Mouse (Mus musculus): ENCODE data around the gene Runx2. TPM values are rescaled to one million over a fixed set of nuclear protein-coding genes. Genes with fewer than 3 reads are reported as not detected.

The Runx2 gene
- total and polyA plus RNA-seq, 2 experiments from 2014 or later = 0.59 to 1.8 TPM

DNA sequence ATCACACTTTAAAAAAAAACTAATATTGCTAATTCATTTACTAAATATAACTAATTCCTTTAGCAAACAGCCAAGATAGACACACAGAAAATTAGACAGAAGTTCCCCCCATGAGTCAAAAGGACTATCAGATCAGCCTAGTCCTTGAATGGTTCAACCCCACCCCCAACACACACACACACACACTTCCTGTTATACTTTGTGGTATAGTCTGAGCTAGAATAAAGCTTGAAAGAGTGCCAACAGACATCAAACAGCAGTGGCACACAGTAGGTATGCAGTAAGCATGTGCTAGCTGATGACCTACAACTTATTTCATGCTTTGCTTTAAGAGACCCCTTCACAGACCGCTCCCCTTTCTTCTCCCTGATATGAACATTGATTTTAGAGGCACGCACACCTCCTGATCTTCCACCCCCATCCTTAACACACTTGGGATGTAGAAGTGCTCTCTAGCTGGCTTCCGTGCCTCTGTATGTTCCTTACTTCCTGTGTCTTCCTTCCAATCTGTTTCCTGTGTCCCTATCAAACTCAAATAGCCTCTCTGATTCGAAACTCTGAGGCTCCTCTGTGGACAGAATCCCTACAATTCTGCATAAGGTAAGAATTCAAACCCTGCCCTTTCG is 124.1 kb downstream of the Runx2 start:
- no peak overlapping the region for H3K4me2 ChIP-seq (ENCODE audit: low read depth, low read length, poor library complexity, severe bottlenecking)
- DNase-seq (ENCODE audit: low spot score) = no peak
- no peaks in the 10 kb centered on the region for H3K36me3 ChIP-seq (ENCODE audit: insufficient read depth, low read length)
- 87% methylated on average over 5 of the region's 5 CpGs for WGBS
- no peak for ATAC-seq (ENCODE audit: low FRiP score)
- no peaks in the 10 kb centered on the region for H3K4me1 ChIP-seq (ENCODE audit: insufficient read depth, low read length)
- no peak overlapping the region for H3K27ac ChIP-seq (ENCODE audit: low read depth, low read length)
- H3K9ac ChIP-seq (replicated peaks; ENCODE audit: low read length, poor library complexity, severe bottlenecking) = no peak overlapping the region
- no peaks in the 10 kb centered on the region for H3K9me3 ChIP-seq (ENCODE audit: low read length)
- no peak overlapping the region for H3K4me3 ChIP-seq (ENCODE audit: low read depth, low read length)
- H3K27me3 ChIP-seq (ENCODE audit: insufficient read depth, low read length) = no peaks in the 10 kb centered on the region
- no peak for TF ChIP-seq CTCF (IDR thresholded peaks at IDR 0.05)

DNA sequence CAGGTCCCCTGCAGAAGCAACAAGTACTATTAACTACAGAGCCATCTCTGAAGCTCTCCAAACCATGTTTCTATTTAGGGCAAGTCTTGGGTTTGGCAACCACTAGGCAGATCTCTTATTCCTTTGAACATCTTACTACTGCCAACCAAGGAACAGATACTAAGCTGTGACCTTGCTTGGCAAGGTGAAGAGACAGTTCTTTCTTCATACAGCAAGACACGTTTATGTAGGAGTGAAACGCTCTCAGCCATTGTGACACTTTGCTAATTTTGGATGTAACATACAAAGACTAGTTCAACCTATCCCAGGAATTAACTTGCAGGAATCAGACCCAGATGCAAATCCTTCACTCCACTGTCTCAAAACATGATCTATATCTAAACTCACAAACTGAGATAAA is 126.3 kb downstream of the Runx2 start:
- H3K4me2 ChIP-seq (ENCODE audit: low read depth, low read length, poor library complexity, severe bottlenecking) = no peak overlapping the region
- ATAC-seq (ENCODE audit: low FRiP score) (no peak), DNase-seq (ENCODE audit: low spot score) (no peak)
- H3K9me3 ChIP-seq (ENCODE audit: low read length) = no peaks in the 10 kb centered on the region
- no peak overlapping the region for H3K27ac ChIP-seq (ENCODE audit: low read depth, low read length)
- TF ChIP-seq CTCF (IDR thresholded peaks at IDR 0.05) = no peak
- H3K36me3 ChIP-seq (ENCODE audit: insufficient read depth, low read length) = no peaks in the 10 kb centered on the region
- H3K4me1 ChIP-seq (ENCODE audit: insufficient read depth, low read length) = no peaks in the 10 kb centered on the region
- no peak overlapping the region for H3K9ac ChIP-seq (replicated peaks; ENCODE audit: low read length, poor library complexity, severe bottlenecking)
- no peaks in the 10 kb centered on the region for H3K27me3 ChIP-seq (ENCODE audit: insufficient read depth, low read length)
- WGBS = 80% methylated on average over 2 of the region's 2 CpGs
- no peak overlapping the region for H3K4me3 ChIP-seq (ENCODE audit: low read depth, low read length)

DNA sequence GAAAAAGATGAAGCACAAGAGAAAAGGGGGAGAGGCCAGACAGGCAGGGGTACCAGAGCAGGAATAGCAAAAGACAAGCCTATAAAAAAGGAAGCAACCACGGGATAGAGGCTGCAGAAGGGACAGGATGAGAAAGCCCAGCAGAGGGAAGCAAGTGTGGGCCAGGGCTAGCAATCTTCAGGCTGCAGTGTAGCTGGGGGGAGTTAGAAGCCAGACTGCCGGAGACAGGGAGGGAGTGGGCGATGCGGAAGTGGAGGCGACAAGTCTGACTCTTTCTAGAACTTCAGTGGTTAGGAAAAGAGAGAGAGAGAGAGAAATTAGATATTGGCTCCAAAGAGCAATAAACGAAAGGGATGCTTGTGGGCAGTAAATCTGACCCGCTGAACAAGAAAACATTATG is 129.1 kb downstream of the Runx2 start:
- Histone ChIP-seq H3K4me3 (ENCODE audit: low read depth, low read length) (no peak overlapping the region), H3K36me3 (ENCODE audit: insufficient read depth, low read length) (no peaks in the 10 kb centered on the region), H3K27ac (ENCODE audit: low read depth, low read length) (no peak overlapping the region), H3K4me1 (ENCODE audit: insufficient read depth, low read length) (no peaks in the 10 kb centered on the region), H3K9ac (replicated peaks; ENCODE audit: low read length, poor library complexity, severe bottlenecking) (no peak overlapping the region), H3K27me3 (ENCODE audit: insufficient read depth, low read length) (no peaks in the 10 kb centered on the region), H3K9me3 (ENCODE audit: low read length) (no peaks in the 10 kb centered on the region), H3K4me2 (ENCODE audit: low read depth, low read length, poor library complexity, severe bottlenecking) (no peak overlapping the region)
- TF ChIP-seq CTCF (IDR thresholded peaks at IDR 0.05) = no peak
- DNase-seq (ENCODE audit: low spot score) = no peak
- no peak for ATAC-seq (ENCODE audit: low FRiP score)
- 39% methylated on average over 7 of the region's 7 CpGs for WGBS

DNA sequence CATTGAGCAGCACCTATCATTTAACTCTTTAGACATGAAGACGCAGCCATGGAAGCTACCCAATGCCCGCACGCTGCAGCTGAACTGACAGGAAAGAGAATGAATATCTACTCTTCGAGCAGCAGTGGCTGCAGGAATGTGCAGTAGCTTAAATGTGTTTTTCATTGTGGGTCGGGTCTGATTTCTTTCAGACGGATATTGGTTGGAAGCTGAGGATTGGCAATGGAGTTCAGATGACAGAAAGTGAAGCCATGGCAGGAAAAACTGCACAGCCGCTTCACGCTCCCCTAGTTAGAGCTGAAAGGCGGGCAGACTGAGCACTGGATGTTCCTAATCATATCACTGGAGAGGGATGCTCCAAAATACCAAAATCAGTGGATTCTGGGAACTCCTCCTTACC is 131.6 kb downstream of the Runx2 start:
- no peak overlapping the region for H3K4me3 ChIP-seq (ENCODE audit: low read depth, low read length)
- WGBS = 90% methylated on average over 9 of the region's 9 CpGs
- H3K4me2 ChIP-seq (ENCODE audit: low read depth, low read length, poor library complexity, severe bottlenecking) = no peak overlapping the region
- no peaks in the 10 kb centered on the region for H3K36me3 ChIP-seq (ENCODE audit: insufficient read depth, low read length)
- DNase-seq (ENCODE audit: low spot score) (no peak), ATAC-seq (ENCODE audit: low FRiP score) (no peak)
- H3K27ac ChIP-seq (ENCODE audit: low read depth, low read length) = no peak overlapping the region
- TF ChIP-seq CTCF (IDR thresholded peaks at IDR 0.05) = no peak
- no peaks in the 10 kb centered on the region for H3K27me3 ChIP-seq (ENCODE audit: insufficient read depth, low read length)
- no peaks in the 10 kb centered on the region for H3K9me3 ChIP-seq (ENCODE audit: low read length)
- no peaks in the 10 kb centered on the region for H3K4me1 ChIP-seq (ENCODE audit: insufficient read depth, low read length)
- H3K9ac ChIP-seq (replicated peaks; ENCODE audit: low read length, poor library complexity, severe bottlenecking) = no peak overlapping the region

DNA sequence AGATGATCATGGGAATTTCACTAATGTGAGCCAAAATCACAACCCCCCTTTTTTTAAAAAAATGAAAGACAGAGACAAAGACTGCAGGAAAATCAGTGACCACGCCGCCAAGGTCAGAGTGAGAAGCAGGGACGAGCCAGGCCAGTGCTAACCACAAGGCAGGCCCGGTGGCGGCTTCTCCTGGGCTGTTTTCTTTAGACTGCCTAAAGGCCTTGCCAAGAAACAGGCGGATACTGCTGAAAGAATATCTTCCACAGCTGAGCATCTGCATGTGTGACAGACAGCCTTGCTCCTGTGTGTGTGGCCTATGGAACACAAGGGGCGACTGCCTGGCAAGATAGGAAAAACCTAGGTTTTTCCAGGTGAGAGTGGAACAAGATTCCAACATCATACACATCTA is 136.8 kb downstream of the Runx2 start:
- H3K9ac ChIP-seq (replicated peaks; ENCODE audit: low read length, poor library complexity, severe bottlenecking) = no peak overlapping the region
- no peak overlapping the region for H3K27ac ChIP-seq (ENCODE audit: low read depth, low read length)
- H3K4me1 ChIP-seq (ENCODE audit: insufficient read depth, low read length) = no peaks in the 10 kb centered on the region
- no peaks in the 10 kb centered on the region for H3K9me3 ChIP-seq (ENCODE audit: low read length)
- no peak for ATAC-seq (ENCODE audit: low FRiP score)
- TF ChIP-seq CTCF (IDR thresholded peaks at IDR 0.05) = no peak
- H3K4me2 ChIP-seq (ENCODE audit: low read depth, low read length, poor library complexity, severe bottlenecking) = no peak overlapping the region
- no peak overlapping the region for H3K4me3 ChIP-seq (ENCODE audit: low read depth, low read length)
- peak; percentile 43 for DNase-seq (ENCODE audit: low spot score)
- H3K36me3 ChIP-seq (ENCODE audit: insufficient read depth, low read length) = no peaks in the 10 kb centered on the region
- H3K27me3 ChIP-seq (ENCODE audit: insufficient read depth, low read length) = no peaks in the 10 kb centered on the region
- 65% methylated on average over 7 of the region's 7 CpGs for WGBS

DNA sequence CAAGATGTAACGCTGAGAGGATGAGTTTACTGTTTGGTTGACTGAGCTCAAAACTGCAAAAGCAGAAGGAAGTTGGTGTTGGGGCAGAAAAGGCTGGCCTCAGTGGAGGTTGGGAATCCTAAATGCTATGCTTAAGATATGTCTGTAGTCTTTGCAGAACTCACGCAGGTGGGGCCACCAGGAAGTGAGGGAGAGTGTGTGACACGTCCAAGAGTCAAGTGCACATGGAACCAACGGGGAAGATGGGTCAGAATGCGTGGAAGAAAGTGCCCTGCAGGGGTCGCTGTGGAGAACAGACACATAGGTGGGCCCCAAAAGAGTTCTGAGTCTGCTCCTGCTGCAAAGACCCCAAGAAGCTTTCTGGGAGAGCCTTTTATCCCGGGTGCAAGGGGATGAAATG is 141.8 kb downstream of the Runx2 start:
- no peaks in the 10 kb centered on the region for H3K36me3 ChIP-seq (ENCODE audit: insufficient read depth, low read length)
- H3K27ac ChIP-seq (ENCODE audit: low read depth, low read length) = no peak overlapping the region
- H3K4me3 ChIP-seq (ENCODE audit: low read depth, low read length) = no peak overlapping the region
- H3K9me3 ChIP-seq (ENCODE audit: low read length) = no peaks in the 10 kb centered on the region
- WGBS = 69% methylated on average over 7 of the region's 7 CpGs
- ATAC-seq (ENCODE audit: low FRiP score) (no peak), DNase-seq (ENCODE audit: low spot score) (no peak)
- TF ChIP-seq CTCF (IDR thresholded peaks at IDR 0.05) = peak; percentile 28; the same call in 1 of the 2 replicates
- no peaks in the 10 kb centered on the region for H3K4me1 ChIP-seq (ENCODE audit: insufficient read depth, low read length)
- H3K4me2 ChIP-seq (ENCODE audit: low read depth, low read length, poor library complexity, severe bottlenecking) = no peak overlapping the region
- H3K9ac ChIP-seq (replicated peaks; ENCODE audit: low read length, poor library complexity, severe bottlenecking) = no peak overlapping the region
- no peaks in the 10 kb centered on the region for H3K27me3 ChIP-seq (ENCODE audit: insufficient read depth, low read length)
